Mouse (Mus musculus): ENCODE results near the gene Zfyve1.

The Zfyve1 gene

DNA sequence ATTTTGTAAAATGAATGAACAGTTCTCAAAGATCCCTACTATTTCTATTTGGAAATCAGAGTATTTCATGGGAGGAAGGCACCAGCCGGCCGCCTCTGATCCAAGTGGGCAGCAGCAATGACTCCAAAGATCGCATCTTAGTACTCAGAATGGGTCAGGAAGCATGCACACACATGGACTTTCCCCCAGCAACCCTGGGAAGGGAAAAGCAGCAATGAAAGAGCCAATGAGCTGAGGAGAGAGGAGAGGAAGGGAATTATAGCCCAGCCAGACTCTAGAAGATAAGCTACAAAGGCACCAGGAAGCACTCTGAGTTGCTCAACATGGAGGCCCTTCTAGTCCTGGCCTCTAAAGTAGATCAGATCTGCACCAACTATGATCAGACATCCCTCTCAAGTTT lies 16.7 kb downstream of the Zfyve1 start:
- DNase-seq (ENCODE audit: low spot score): no peak

- no peak for DNase-seq (ENCODE audit: low spot score)
These were observed 18.0 kb downstream of the Zfyve1 start for GRCm38 (mm10) chr12:83578896-83579569.

DNA sequence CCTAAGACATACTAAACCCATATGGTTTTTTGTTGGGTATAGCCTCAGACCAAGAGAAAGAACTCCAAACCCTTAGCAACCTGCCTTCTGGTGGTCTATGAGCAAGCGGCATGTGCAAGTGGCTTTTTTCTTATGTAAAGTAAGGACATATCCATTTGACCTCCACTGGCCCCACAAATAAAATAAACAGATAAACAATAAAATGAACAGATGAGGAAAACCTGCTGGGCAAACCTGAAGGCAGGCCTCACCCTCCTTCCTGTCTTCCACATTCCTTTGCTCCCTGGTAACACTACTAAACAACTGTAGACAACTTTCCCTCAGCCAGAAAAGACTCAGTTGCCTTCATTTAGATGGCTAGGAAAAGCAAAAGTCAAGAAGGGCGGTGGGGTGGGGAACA lies 18.7 kb downstream of the Zfyve1 start:
- DNase-seq (ENCODE audit: low spot score): no peak

DNA sequence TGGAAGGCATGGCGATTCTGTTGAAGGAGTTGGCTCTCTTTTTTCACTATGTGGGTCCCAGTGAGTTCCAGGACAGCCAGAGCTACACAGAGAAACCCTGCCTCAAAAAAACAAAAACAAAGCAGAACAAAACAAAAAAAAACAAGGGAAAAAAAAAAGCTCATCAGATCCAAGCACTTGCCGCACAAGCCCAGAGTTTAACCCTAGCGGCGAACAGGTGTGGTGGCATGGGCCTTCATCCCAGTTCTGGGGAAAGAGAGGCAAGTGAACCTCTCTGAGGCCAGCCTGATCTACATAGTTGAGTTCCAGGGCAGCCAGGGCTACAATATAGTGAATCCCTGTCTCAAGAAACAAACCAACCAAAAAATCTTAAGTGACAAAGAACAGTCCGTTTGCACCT lies 19.6 kb downstream of the Zfyve1 start:
- no peak for DNase-seq (ENCODE audit: low spot score)

- no peak for DNase-seq (ENCODE audit: low spot score)
These were observed 24.3 kb downstream of the Zfyve1 start for GRCm38 (mm10) chr12:83572717-83573116.

DNA sequence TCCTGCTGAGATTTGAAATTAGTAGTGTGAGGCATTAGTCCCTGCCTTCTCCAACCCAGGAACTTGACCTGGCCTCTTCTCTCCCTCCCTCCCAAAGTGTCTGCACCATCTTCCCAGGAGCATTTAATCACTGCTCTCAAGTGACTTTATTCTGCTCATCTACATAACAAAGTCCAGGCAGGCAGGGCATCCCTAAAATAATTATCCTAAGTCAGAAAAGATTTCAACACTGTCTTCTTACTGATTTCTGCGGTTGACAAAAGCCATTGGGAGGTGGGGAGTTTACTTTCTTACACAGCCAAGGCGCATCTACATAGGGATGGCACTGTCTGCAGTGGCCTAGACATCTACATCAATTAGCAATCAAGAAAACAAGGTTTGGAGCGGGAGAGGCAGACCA lies 27.2 kb downstream of the Zfyve1 start:
- no peak for DNase-seq (ENCODE audit: low spot score)

DNA sequence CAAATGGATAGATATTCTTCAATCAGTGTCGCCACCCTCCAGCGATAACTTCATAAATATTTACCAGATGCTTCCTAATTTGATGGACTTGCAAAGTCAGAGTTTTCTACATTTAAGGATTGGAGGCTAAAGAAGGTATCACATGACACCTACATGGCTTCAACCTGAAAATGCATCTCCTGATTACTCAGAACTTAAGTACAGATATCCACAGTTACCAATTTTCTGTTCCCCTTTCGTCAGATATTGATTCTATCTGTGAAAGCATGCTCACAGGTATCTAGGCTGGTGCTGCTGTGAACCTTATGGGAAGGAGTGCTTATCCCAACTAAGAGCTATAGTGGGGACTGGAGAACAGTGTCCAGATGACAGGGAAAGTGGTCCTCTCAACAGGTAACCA lies 34.4 kb downstream of the Zfyve1 start:
- DNase-seq (ENCODE audit: low spot score): no peak

- no peak for DNase-seq (ENCODE audit: low spot score)
These were observed 36.8 kb downstream of the Zfyve1 start for GRCm38 (mm10) chr12:83560189-83560588.

GRCm38 (mm10) chr12:83558496-83558895 lies 38.5 kb downstream of the Zfyve1 start:
- DNase-seq (ENCODE audit: low spot score): no peak

- DNase-seq (ENCODE audit: low spot score): no peak
These were observed 41.4 kb downstream of the Zfyve1 start for GRCm38 (mm10) chr12:83555605-83556004.

DNA sequence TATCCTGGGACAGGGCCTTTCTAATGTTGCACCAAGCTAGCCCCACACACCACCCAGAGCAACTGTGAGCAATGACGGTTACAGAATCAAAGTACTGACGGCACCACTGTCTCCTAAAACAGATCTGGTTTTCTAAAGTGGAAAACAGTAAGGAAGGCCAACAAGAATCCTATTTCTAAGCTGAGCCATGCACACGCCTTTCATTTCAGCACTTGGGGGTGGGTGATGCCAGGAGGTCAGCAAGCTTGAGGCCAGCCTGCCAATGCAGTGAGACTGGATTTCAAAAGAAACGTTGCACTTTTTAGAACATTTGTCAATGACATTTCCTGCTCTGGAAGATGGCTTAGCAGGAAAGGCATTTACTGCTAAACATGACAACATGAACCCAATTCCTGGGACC lies 43.2 kb downstream of the Zfyve1 start:
- no peak for DNase-seq (ENCODE audit: low spot score)

DNA sequence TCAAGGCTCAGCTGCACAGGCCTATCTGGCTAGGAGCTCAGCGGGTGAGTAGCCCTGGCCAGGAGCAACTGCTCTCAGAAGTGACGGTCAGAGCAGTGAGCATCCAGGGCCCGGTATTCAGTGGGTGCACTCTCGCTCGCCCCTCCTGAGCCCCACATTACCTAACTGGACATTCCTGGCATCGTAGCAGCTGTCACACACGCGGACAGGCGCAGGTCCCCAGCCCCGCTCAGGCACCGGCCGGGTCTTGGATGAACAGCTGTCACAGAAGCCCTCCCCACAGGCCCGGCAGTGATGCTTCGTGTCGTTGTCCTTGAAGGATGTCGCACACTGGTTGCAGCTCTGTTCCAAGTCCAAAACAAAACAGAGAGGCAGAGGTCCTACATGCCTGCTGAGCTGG lies 45.7 kb downstream of the Zfyve1 start:
- no peak for DNase-seq (ENCODE audit: low spot score)

GRCm38 (mm10) chr12:83544791-83545190 lies 52.2 kb downstream of the Zfyve1 start:
- no peak for DNase-seq (ENCODE audit: low spot score)

DNA sequence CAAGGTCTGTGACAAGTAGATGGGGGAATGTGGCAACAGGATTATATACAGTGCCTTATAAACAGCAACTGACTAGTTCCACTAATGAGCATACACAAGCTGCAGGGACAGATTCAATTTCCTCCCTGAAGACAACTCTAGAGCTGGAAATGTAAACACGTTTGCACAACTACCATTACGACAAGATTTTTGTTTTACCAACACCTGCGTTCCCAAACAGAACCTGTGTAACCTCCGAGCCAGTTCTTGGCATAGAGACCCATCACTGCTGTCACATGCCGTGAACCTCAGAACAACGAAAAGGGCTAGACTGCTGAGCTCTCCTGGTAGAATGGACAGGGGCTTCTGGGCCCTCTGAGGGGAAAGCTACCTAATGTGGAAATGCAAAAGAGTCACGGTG lies 53.0 kb downstream of the Zfyve1 start:
- no peak for DNase-seq (ENCODE audit: low spot score)

- DNase-seq (ENCODE audit: low spot score): no peak
These were observed 61.0 kb downstream of the Zfyve1 start for GRCm38 (mm10) chr12:83536039-83536438.

DNA sequence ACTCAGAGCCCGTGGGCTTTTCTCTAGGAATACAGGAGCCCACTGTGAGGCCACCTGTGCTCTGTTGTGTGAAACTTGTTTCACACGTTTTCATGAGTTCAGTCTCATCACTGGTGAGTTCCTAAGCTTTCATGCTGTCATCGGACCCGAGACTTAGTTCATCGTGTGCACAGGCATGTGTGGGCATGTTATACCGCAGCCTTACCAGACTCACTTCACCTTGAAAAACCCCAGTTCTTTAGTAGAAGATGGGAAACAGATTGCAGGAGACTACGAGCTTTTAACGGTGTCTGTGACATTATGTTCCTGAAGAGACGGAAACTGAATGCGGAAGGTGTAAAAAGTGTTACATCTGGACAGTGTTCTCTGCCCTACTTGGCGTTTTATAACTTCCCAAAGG lies 61.6 kb downstream of the Zfyve1 start:
- no peak for DNase-seq (ENCODE audit: low spot score)

DNA sequence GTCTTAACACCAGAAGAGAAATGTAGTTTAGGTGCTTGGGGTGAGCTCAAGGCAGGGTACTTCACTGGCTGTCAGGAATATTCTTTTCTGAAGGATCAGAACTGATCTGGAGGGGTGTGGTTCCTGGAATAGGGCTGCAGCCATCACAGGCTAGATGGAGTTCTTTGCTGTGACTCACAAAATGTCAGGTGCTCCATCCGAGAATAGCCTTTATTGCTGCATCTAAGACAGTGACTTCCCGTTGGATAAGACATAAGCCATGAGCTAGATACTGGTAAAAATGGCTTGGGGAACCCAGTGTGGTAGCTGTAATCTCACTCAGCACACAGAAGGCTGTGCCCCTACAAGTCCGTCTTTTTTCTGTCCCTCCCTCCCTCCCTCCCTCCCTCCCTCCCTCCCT lies 62.8 kb downstream of the Zfyve1 start:
- DNase-seq (ENCODE audit: low spot score): no peak

DNA sequence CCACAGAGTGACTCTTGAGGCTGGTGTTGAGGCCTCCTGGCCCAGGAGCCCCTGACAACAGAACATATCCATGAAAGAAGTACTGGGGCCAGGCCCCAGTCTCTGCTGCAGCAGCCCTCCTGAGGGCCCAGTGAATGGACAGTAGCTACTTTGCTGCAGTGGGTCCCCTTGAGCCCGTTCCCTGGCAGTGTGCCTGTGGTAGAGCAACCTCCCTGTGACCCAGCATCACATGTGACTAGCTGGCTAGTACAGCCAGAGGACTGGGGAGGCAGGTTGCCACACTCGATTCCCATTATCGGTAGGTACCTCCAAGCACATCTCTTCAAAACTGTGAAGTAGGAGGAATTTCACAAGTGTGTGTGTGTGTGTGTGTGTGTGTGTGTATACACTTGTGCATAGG lies 64.1 kb downstream of the Zfyve1 start:
- no peak for DNase-seq (ENCODE audit: low spot score)

DNA sequence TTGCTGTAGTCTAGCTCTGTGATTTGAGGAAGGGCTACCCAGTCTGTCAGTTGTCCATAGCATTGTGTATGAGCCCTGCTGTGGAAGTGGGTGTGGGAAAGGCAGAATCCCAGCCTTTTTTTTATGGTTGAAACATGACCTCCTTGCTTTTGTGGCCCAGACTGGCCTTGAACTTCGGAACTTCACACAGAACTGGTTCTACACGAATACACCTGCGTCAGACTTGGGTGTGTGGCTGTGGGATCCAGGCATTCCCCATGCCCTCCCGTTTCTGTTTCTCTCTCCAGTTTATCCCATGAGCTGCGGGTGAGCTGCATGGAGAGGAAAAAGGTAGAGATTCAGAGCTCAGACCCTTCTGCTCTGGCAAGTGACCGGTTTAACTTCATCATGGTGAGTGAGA lies 65.0 kb downstream of the Zfyve1 start:
- no peak for DNase-seq (ENCODE audit: low spot score)

DNA sequence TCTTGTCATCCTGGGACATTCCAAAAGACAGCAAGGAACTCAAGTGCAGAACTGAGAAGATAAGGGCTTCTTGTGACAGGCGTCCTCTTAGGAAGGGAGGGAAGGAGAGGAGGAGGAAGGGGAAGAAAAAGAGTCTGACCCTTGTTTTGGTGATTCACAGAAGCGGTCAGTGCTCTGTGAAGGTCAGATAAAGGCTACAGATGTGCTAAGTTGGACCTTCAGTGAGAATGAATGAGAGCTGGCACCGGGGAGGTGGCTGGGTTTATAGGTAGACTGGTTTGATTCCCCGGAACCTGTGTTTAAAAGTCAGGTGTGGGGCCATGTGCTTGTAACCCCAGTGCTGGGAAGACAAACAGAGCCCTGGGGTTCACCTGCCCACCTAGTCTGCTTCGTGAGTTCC lies 68.4 kb downstream of the Zfyve1 start:
- no peak for DNase-seq (ENCODE audit: low spot score)

GRCm38 (mm10) chr12:83527816-83528215 lies 69.2 kb downstream of the Zfyve1 start:
- no peak for DNase-seq (ENCODE audit: low spot score)

- DNase-seq (ENCODE audit: low spot score): no peak
These were observed 71.0 kb downstream of the Zfyve1 start for GRCm38 (mm10) chr12:83525822-83526544.

DNA sequence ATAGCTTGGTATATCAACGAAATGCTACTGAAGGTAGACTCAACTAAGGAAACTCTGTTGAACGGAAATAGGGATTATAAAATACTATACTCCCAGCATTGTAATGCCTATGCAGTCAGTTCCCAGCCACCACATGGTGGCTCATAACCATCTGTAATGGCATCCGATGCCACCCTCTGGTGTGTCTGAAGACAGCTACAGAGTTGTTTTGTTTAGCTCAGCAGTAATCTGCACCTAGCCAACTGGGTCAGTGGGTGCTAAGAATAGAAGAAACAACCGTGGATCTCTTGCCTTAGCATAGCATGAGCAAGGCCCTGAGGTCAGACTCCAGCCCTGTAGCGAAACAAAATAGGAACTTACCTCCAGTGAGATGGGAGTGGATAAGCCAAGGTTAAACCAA lies 72.7 kb downstream of the Zfyve1 start:
- DNase-seq (ENCODE audit: low spot score): no peak

- DNase-seq (ENCODE audit: low spot score): no peak
These were observed 73.1 kb downstream of the Zfyve1 start for GRCm38 (mm10) chr12:83523892-83524291.

All from urinary bladder, postnatal 10 days (tissue).